Mouse (Mus musculus): ENCODE data around the gene Mthfd2.
"Not testable (repeated sequence)": the region's sequence is repeated elsewhere in the genome, so short reads cannot be mapped to it uniquely, and the experiment has no call there.

Mthfd2 gene

GRCm38 (mm10) chr6:83325525-83326393 is at the start of gene Mthfd2, which contains the start of gene Mob1a:
Mthfd2 (minus strand) TSS chr6:83325908.
Mob1a (plus strand) TSS chr6:83326016.
- peak; percentile 98 for DNase-seq (ENCODE audit: low spot score)

GRCm38 (mm10) chr6:83373704-83374300 is 48.1 kb upstream of the Mthfd2 start:
- no peak for DNase-seq (ENCODE audit: low spot score)

- DNase-seq (ENCODE audit: low spot score), result no peak
These were observed 45.6 kb upstream of the Mthfd2 start for GRCm38 (mm10) chr6:83371350-83371749.

- no peak for DNase-seq (ENCODE audit: low spot score)
These were observed 44.7 kb upstream of the Mthfd2 start for GRCm38 (mm10) chr6:83370316-83370965.

GRCm38 (mm10) chr6:83363075-83363474 is 37.4 kb upstream of the Mthfd2 start:
- DNase-seq (ENCODE audit: low spot score), result no peak

GRCm38 (mm10) chr6:83361523-83362248 is 36.0 kb upstream of the Mthfd2 start:
- no peak for DNase-seq (ENCODE audit: low spot score)

GRCm38 (mm10) chr6:83357436-83357835 is 31.7 kb upstream of the Mthfd2 start:
- no peak for DNase-seq (ENCODE audit: low spot score)

GRCm38 (mm10) chr6:83356569-83357138 is 30.9 kb upstream of the Mthfd2 start:
- DNase-seq (ENCODE audit: low spot score), result peak; percentile 88

- DNase-seq (ENCODE audit: low spot score), result no peak
These were observed 29.4 kb upstream of the Mthfd2 start for GRCm38 (mm10) chr6:83354856-83355781.

- no peak for DNase-seq (ENCODE audit: low spot score)
These were observed 27.1 kb upstream of the Mthfd2 start for GRCm38 (mm10) chr6:83352666-83353410.

GRCm38 (mm10) chr6:83351490-83352160 is 25.9 kb upstream of the Mthfd2 start:
- DNase-seq (ENCODE audit: low spot score), result no peak

GRCm38 (mm10) chr6:83350851-83351405 is 25.2 kb upstream of the Mthfd2 start:
- DNase-seq (ENCODE audit: low spot score), result no peak

GRCm38 (mm10) chr6:83350172-83350571 is 24.5 kb upstream of the Mthfd2 start:
- no peak for DNase-seq (ENCODE audit: low spot score)

- peak; percentile 91 for DNase-seq (ENCODE audit: low spot score)
These were observed 23.7 kb upstream of the Mthfd2 start for GRCm38 (mm10) chr6:83349274-83349958.

GRCm38 (mm10) chr6:83348873-83349272 is 23.2 kb upstream of the Mthfd2 start, which contains the start of gene Bola3:
Bola3 (plus strand) TSS chr6:83349147.
- DNase-seq (ENCODE audit: low spot score), result peak; percentile 27

- DNase-seq (ENCODE audit: low spot score), result no peak
These were observed 22.2 kb upstream of the Mthfd2 start for GRCm38 (mm10) chr6:83347916-83348315.

GRCm38 (mm10) chr6:83345285-83345684 is 19.6 kb upstream of the Mthfd2 start:
- not testable (repeated sequence) for DNase-seq (ENCODE audit: low spot score)

- DNase-seq (ENCODE audit: low spot score), result no peak
These were observed 17.2 kb upstream of the Mthfd2 start for GRCm38 (mm10) chr6:83342957-83343356.
